Mouse (Mus musculus): Measurements from ENCODE around the gene P2rx6. TPM values are rescaled to one million over a fixed set of nuclear protein-coding genes. Genes with fewer than 3 reads are reported as not detected.
A peak's percentile ranks its signal among the peaks of the same experiment; 100 is the strongest.
"Not testable (repeated sequence)": the region's sequence is repeated elsewhere in the genome, so short reads cannot be mapped to it uniquely, and the experiment has no call there.

The P2rx6 gene
- total RNA-seq, 2 experiments from 2014 or later = 8.7 to 11.8 TPM

DNA sequence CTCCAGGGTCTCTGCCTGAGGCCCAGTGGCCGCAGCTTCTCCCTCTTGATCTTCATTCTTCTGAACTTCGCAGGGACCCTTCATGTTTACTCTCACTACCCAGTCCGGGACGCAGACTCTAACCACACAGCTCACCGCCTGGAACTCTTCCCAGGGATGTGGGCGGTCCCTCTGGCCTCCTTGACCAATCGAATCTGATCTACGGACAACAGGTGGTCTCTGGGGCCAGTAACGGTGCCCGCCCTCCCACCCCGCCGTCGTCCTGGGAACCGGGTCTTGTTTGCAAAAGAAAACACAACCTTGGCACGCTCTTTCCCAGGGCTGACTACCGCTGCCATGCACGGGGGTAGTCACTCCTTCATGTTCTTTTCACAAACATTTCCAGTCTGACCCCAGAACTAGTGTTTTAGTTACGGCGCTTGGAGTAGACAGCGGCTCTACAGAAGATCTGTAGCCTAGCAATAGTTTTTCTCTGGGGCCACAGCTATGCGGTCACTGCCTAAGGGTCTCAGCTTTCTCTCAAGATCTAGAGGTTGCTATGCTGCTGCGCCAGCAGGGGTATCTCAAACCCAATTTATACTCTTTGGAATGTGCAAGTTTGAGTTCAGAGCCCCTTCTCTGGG lies 446 bp upstream of the P2rx6 start, which contains the start of gene Lrrc74b:
Gene Lrrc74b (minus strand): TSS at position 120 of the 623 bp plus-strand sequence.
- DNase-seq (ENCODE audit: low spot score) = peak; percentile 86

- no peak for DNase-seq (ENCODE audit: low spot score)
Observed at GRCm38 (mm10) chr16:17563580-17563979, 1.9 kb downstream of the P2rx6 start.

DNA sequence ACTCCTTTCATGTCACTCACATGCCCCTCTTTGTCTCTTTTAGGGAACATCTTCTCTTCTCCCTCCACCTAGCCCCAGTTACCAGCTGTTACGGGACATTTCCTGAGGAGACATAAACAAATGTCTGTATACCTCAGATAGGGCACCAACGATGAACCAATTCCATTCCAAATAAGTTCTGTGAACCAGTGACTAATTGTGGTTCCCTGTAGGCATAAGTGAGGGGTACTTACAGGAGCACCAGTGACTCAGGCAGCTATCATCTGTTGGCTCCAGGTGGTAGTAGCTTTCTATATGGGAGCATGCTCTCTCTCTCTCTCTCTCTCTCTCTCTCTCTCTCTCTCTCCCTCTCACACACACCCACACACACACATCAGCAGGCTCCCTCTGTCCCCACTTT lies 2.5 kb downstream of the P2rx6 start:
- DNase-seq (ENCODE audit: low spot score) = no peak

DNA sequence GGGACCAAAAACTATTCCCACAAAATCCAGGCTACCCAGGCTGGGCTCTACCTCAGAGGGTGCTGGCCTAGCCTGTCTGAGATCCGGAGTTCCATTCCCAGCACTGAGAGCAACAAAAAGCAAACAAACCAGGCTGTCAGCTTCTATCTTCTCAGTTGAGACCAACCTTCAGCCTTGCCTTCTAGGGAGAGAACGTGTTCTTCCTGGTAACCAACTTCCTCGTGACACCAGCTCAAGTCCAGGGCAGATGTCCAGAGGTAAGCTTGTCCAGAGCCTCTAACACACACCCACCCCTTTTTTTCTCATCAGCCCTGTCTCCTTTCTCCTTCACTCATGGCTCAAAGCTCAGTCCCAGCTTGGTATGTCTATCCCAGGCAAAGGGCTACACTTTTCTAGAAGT lies 3.1 kb downstream of the P2rx6 start:
- no peak for DNase-seq (ENCODE audit: low spot score)

DNA sequence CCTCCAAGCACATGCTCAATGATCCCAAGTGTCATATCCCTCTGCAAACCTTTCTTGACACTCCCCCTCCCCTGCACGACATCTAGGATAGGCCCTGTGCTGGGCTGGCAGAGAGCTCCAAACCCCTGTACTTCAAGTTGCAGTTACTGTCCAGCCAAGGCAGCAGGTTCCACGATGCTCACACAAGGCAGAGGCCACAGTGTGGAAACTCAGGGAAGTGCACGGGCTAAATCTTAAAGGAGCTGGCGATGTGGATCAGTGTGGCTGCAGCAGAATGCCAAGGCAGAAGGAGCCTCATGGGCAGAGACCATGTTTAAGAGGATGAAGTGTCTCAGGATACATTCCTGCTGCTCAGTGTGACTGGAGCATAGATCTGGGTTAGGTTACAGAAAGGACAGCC lies 4.5 kb downstream of the P2rx6 start:
- DNase-seq (ENCODE audit: low spot score) = no peak

- peak; percentile 25 for DNase-seq (ENCODE audit: low spot score)
Observed at GRCm38 (mm10) chr16:17575870-17576824, 14.5 kb downstream of the P2rx6 start.

DNA sequence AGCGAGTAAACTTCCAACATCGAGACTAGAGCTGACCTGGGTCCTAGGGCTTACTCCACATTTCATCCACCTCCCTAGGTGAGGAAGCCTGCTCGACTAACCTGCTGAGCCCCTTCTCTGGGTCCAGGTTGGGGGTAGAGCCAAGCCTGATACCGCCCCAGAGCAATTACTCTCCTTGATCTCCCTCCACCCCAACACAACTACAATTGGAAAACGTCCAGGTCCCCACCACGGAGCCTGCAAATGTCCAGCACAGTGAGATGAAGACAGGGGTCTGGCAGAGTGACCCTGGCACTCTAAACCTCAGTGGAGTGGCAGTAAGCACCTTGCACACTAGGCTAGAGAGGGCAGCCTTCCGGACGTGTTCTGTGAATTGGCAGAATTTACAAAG lies 15.1 kb downstream of the P2rx6 start:
- DNase-seq (ENCODE audit: low spot score) = no peak

- no peak for DNase-seq (ENCODE audit: low spot score)
Observed at GRCm38 (mm10) chr16:17583064-17583463, 21.4 kb downstream of the P2rx6 start, which contains the start of gene Slc7a4. Gene Slc7a4, minus strand, starts transcription at chr16:17583214.

DNA sequence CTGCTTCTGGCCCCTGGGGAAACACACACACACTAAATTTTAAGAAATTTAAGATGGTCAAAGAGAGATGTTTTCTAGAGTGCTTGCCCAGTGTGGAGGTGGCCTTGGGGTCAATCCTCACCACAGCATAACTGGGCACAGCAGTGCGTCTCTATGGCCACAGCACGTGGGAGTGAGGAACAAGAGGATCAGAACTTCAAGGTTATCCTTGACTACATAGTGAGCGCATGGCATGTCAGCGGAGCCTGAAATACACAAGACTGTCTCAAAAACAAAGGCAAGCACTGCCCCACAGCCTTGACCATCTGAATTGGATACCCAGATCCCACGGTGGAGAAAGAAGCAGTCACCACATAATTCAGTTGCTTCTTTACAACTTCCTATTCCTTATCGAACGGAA lies 22.9 kb downstream of the P2rx6 start:
- DNase-seq (ENCODE audit: low spot score) = no peak

GRCm38 (mm10) chr16:17590731-17591130 lies 29.0 kb downstream of the P2rx6 start:
- no peak for DNase-seq (ENCODE audit: low spot score)

- DNase-seq (ENCODE audit: low spot score) = no peak
Observed at GRCm38 (mm10) chr16:17600944-17601562, 39.4 kb downstream of the P2rx6 start.

DNA sequence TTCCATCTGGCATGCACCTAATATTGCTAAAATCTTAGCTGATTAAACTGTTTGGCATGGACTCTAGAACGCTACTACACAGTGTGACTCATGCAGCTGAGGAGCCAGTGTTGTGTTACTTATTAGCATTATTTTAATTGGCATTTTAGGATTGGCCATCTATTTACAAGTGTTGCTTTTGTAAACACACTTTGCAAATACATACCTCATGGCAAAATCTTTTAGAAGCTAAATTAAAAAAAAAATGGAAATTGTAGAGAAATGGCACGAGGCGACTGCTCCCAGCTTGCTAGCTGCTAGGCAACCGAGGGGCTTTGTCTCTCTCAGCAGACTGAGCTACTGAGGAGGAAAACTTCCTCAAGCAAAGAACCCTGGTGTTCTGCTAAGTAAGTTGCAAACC lies 43.3 kb downstream of the P2rx6 start:
- DNase-seq (ENCODE audit: low spot score) = no peak

DNA sequence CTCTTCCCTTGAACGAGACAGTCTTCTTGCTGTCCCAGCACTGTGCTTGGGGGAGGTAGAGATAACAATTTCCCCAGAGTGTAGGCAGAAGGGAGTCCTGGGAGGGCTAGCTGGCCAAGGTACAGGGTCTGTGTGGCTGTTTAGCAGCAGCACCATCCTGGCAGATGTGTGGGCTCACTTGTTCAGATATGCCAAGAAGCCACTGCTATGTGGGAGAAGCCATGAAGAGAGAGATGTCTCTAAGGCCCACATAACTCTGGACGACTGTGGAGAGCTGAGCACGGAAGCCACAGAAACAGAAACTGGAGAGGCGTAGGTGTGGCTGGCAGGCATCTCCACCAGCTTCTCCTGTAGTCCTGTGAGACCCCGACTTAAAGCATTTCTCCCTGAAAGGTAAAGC lies 44.0 kb downstream of the P2rx6 start:
- DNase-seq (ENCODE audit: low spot score) = no peak

GRCm38 (mm10) chr16:17611383-17611782 lies 49.7 kb downstream of the P2rx6 start:
- DNase-seq (ENCODE audit: low spot score) = no peak

DNA sequence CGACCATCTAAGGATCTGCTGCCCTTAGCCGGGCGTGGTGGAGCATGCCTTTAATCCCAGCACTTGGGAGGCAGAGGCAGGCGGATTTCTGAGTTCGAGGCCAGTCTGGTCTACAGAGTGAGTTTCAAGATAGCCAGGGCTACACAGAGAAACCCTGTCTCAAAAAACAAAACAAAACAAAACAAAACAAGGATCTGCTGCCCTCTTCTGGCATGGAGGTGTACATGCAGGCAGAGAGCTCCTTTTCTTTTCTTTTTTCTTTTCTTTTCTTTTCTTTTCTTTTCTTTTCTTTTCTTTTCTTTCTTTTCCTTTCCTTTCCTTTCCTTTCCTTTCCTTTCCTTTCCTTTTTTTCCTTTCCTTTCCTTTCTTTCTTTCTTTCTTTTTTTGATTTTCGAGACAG lies 53.1 kb downstream of the P2rx6 start:
- not testable (repeated sequence) for DNase-seq (ENCODE audit: low spot score)

- DNase-seq (ENCODE audit: low spot score) = no peak
Observed at GRCm38 (mm10) chr16:17616212-17616611, 54.5 kb downstream of the P2rx6 start.

GRCm38 (mm10) chr16:17617922-17618565 lies 56.4 kb downstream of the P2rx6 start:
- DNase-seq (ENCODE audit: low spot score) = peak; percentile 13

DNA sequence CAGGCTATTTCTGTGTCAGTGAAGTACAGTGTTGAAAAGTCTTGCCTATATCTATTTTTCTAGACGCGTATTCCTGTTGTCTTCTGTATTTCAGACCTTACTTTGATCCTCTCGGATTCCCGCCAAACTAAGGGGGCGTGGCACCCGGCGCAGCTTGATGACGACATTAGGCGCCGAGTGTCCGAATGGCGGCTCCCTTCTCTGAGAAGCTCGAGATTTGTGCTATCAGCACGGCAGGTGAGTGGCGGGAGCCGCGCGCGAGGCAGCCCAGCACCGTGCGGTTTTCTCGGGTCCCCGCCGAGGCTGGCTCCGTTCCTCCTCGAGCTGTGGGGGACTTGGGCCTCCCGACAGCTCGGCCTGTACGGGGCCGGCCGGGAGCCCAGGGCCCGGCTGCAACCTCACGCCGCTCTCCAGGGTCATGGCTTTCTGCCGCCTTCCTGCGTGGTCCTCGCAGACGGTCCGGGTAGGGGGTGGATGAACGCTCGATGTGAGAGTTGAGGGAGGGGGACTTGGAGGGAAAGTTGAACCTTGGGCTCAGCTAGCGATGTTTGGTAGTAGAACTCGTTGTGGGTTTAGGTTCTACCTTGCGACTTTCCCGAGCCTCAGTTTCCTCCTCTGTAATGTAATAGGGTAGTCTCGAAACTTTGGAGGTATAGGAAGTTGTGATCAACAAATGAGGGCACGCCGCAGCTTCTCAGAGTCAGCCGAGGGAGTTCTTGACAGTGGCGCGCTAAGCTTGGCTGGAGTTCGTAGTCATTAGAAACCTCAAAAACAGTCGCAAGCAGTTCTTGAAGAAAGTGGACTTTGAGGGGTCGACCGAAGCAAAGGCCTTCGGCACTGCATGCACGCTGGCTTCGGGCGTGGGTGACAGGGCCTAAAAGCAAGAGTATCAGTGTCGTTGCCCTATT lies 57.8 kb downstream of the P2rx6 start, which contains the start of gene Smpd4:
Gene Smpd4 (plus strand): TSS at position 157 of the 908 bp plus-strand sequence.
- DNase-seq (ENCODE audit: low spot score) = peak; percentile 92

DNA sequence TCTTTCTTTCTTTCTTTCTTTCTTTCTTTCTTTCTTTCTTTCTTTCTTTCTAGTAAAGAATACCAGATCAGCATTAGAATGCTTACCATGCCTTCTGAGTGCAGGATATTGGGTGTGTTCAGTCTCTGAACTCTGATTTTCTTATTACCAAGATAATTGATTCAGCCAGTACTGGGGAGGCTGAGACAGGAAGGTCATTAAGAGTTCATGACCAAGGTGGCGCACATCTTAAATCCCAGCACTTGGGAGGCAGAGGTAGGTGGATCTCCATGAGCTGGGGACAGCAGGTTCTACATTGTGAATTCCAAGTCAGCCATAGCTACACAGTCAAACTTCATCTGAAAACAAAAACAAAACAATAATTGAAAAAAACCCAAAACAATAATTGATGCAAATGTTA lies 60.3 kb downstream of the P2rx6 start:
- no peak for DNase-seq (ENCODE audit: low spot score)

- no peak for DNase-seq (ENCODE audit: low spot score)
Observed at GRCm38 (mm10) chr16:17625488-17626268, 64.0 kb downstream of the P2rx6 start.
